Mouse (Mus musculus): Measurements from ENCODE around the gene Acadvl.

Acadvl gene

GRCm38 (mm10) chr11:70014880-70015558 is at the start of gene Acadvl:
Acadvl (minus strand) TSS chr11:70015411.
- peak; percentile 87 for DNase-seq

GRCm38 (mm10) chr11:70063053-70063452 is 47.8 kb upstream of the Acadvl start:
- no peak for DNase-seq

GRCm38 (mm10) chr11:70059930-70060329 is 44.7 kb upstream of the Acadvl start:
- no peak for DNase-seq

GRCm38 (mm10) chr11:70057805-70058204 is 42.6 kb upstream of the Acadvl start:
- DNase-seq, result no peak

- DNase-seq, result peak; percentile 83
These were observed 40.5 kb upstream of the Acadvl start for GRCm38 (mm10) chr11:70055618-70056214.

GRCm38 (mm10) chr11:70053898-70054570 is 38.8 kb upstream of the Acadvl start, which contains the start of gene Asgr1:
Asgr1 (plus strand) TSS chr11:70054085.
- no peak for DNase-seq

- no peak for DNase-seq
These were observed 37.9 kb upstream of the Acadvl start for GRCm38 (mm10) chr11:70053156-70053555.

GRCm38 (mm10) chr11:70049816-70050215 is 34.6 kb upstream of the Acadvl start:
- DNase-seq, result peak; percentile 18

GRCm38 (mm10) chr11:70049366-70049765 is 34.2 kb upstream of the Acadvl start:
- DNase-seq, result no peak

GRCm38 (mm10) chr11:70045435-70045834 is 30.2 kb upstream of the Acadvl start:
- no peak for DNase-seq

GRCm38 (mm10) chr11:70043665-70044064 is 28.5 kb upstream of the Acadvl start:
- no peak for DNase-seq

- DNase-seq, result no peak
These were observed 27.3 kb upstream of the Acadvl start for GRCm38 (mm10) chr11:70042309-70043085.

- DNase-seq, result no peak
These were observed 25.0 kb upstream of the Acadvl start for GRCm38 (mm10) chr11:70040184-70040583.

GRCm38 (mm10) chr11:70039631-70040030 is 24.4 kb upstream of the Acadvl start:
- DNase-seq, result no peak

- no peak for DNase-seq
These were observed 23.0 kb upstream of the Acadvl start for GRCm38 (mm10) chr11:70038174-70038573.

- no peak for DNase-seq
These were observed 16.1 kb upstream of the Acadvl start for GRCm38 (mm10) chr11:70031321-70031670.

GRCm38 (mm10) chr11:70030651-70031320 is 15.6 kb upstream of the Acadvl start:
- DNase-seq, result no peak

GRCm38 (mm10) chr11:70029829-70030550 is 14.8 kb upstream of the Acadvl start:
- DNase-seq, result no peak

GRCm38 (mm10) chr11:70029130-70029801 is 14.1 kb upstream of the Acadvl start:
- DNase-seq, result peak; percentile 50

GRCm38 (mm10) chr11:70028401-70029129 is 13.4 kb upstream of the Acadvl start:
- no peak for DNase-seq

GRCm38 (mm10) chr11:70027397-70027796 is 12.2 kb upstream of the Acadvl start:
- DNase-seq, result peak; percentile 28
